Mouse (Mus musculus): Measurements from ENCODE around the gene Grip1. TPM values are rescaled to one million over a fixed set of nuclear protein-coding genes. Genes with fewer than 3 reads are reported as not detected.

Grip1 gene
- polyA plus RNA-seq, 1 experiment = 0.08 TPM

GRCm38 (mm10) chr10:119490831-119491230 is 37.2 kb downstream of the Grip1 start:
- H3K27me3 ChIP-seq (ENCODE audit: control insufficient read depth, insufficient read depth, insufficient read length) = no peaks in the 10 kb centered on the region
- TF ChIP-seq MAX (IDR thresholded peaks at IDR 0.05; ENCODE audit: low read depth) = no peak
- TF ChIP-seq E2F4 (IDR thresholded peaks at IDR 0.05; ENCODE audit: insufficient read depth) = no peak
- no peak for TF ChIP-seq POLR2A (IDR thresholded peaks at IDR 0.05; ENCODE audit: insufficient read length, low read depth)
- no peak for TF ChIP-seq CEBPB (IDR thresholded peaks at IDR 0.05; ENCODE audit: insufficient read depth, poor library complexity, severe bottlenecking)
- TF ChIP-seq TCF12 (IDR thresholded peaks at IDR 0.05; ENCODE audit: insufficient read depth, poor library complexity, severe bottlenecking) = no peak
- no peak for TF ChIP-seq MYOD1 (IDR thresholded peaks at IDR 0.05; ENCODE audit: control insufficient read depth in 1 of 3, insufficient read length in 2 of 3, low read depth in 2 of 3)
- no peak for TF ChIP-seq POLR2AphosphoS2 (IDR thresholded peaks at IDR 0.05; ENCODE audit: insufficient read length, low read depth)
- TF ChIP-seq MYOG (IDR thresholded peaks at IDR 0.05; ENCODE audit: control insufficient read depth in 1 of 3, insufficient read depth in 1 of 3, insufficient read length in 2 of 3, low read depth in 2 of 3) = no peak
- no peak for TF ChIP-seq USF1 (IDR thresholded peaks at IDR 0.05; ENCODE audit: low read depth)
- TF ChIP-seq REST (IDR thresholded peaks at IDR 0.05; ENCODE audit: insufficient read depth, insufficient read length) = no peak
- no peak for TF ChIP-seq TCF3 (IDR thresholded peaks at IDR 0.05; ENCODE audit: insufficient read length, low read depth)
- TF ChIP-seq SRF (IDR thresholded peaks at IDR 0.05; ENCODE audit: control insufficient read depth, insufficient read length, low read depth) = no peak
- H3K79me2 ChIP-seq (ENCODE audit: control insufficient read depth, insufficient read depth) = no peaks in the 10 kb centered on the region
- no peak overlapping the region for H3ac ChIP-seq (ENCODE audit: control insufficient read depth, insufficient read length)
- no peak overlapping the region for H3K4me3 ChIP-seq
- no peaks in the 10 kb centered on the region for H3K36me3 ChIP-seq (ENCODE audit: control insufficient read depth, insufficient read depth)
- H3K4me2 ChIP-seq (ENCODE audit: low read depth) = no peak overlapping the region

- H3K4me3 ChIP-seq = no peak overlapping the region
- no peak overlapping the region for H3ac ChIP-seq (ENCODE audit: control insufficient read depth, insufficient read length)
- TF ChIP-seq SRF (IDR thresholded peaks at IDR 0.05; ENCODE audit: control insufficient read depth, insufficient read length, low read depth) = no peak
- no peak for TF ChIP-seq USF1 (IDR thresholded peaks at IDR 0.05; ENCODE audit: low read depth)
- TF ChIP-seq CEBPB (IDR thresholded peaks at IDR 0.05; ENCODE audit: insufficient read depth, poor library complexity, severe bottlenecking) = no peak
- TF ChIP-seq POLR2A (IDR thresholded peaks at IDR 0.05; ENCODE audit: insufficient read length, low read depth) = no peak
- no peak for TF ChIP-seq E2F4 (IDR thresholded peaks at IDR 0.05; ENCODE audit: insufficient read depth)
- TF ChIP-seq MAX (IDR thresholded peaks at IDR 0.05; ENCODE audit: low read depth) = no peak
- no peak for TF ChIP-seq TCF3 (IDR thresholded peaks at IDR 0.05; ENCODE audit: insufficient read length, low read depth)
- TF ChIP-seq POLR2AphosphoS2 (IDR thresholded peaks at IDR 0.05; ENCODE audit: insufficient read length, low read depth) = no peak
- TF ChIP-seq REST (IDR thresholded peaks at IDR 0.05; ENCODE audit: insufficient read depth, insufficient read length) = no peak
- TF ChIP-seq MYOD1 (IDR thresholded peaks at IDR 0.05; ENCODE audit: control insufficient read depth in 1 of 3, insufficient read length in 2 of 3, low read depth in 2 of 3) = no peak
- no peak for TF ChIP-seq TCF12 (IDR thresholded peaks at IDR 0.05; ENCODE audit: insufficient read depth, poor library complexity, severe bottlenecking)
- TF ChIP-seq MYOG (IDR thresholded peaks at IDR 0.05; ENCODE audit: control insufficient read depth in 1 of 3, insufficient read depth in 1 of 3, insufficient read length in 2 of 3, low read depth in 2 of 3) = no peak
- no peaks in the 10 kb centered on the region for H3K79me2 ChIP-seq (ENCODE audit: control insufficient read depth, insufficient read depth)
- no peaks in the 10 kb centered on the region for H3K27me3 ChIP-seq (ENCODE audit: control insufficient read depth, insufficient read depth, insufficient read length)
- H3K36me3 ChIP-seq (ENCODE audit: control insufficient read depth, insufficient read depth) = no peaks in the 10 kb centered on the region
- no peak overlapping the region for H3K4me2 ChIP-seq (ENCODE audit: low read depth)
Measured at GRCm38 (mm10) chr10:119495317-119495716, 41.7 kb downstream of the Grip1 start.

- no peak overlapping the region for H3K4me2 ChIP-seq (ENCODE audit: low read depth)
- H3K36me3 ChIP-seq (ENCODE audit: control insufficient read depth, insufficient read depth) = no peaks in the 10 kb centered on the region
- no peak overlapping the region for H3ac ChIP-seq (ENCODE audit: control insufficient read depth, insufficient read length)
- TF ChIP-seq POLR2A (IDR thresholded peaks at IDR 0.05; ENCODE audit: insufficient read length, low read depth) (no peak), MAX (IDR thresholded peaks at IDR 0.05; ENCODE audit: low read depth) (no peak), CEBPB (IDR thresholded peaks at IDR 0.05; ENCODE audit: insufficient read depth, poor library complexity, severe bottlenecking) (no peak), USF1 (IDR thresholded peaks at IDR 0.05; ENCODE audit: low read depth) (no peak), POLR2AphosphoS2 (IDR thresholded peaks at IDR 0.05; ENCODE audit: insufficient read length, low read depth) (no peak), TCF12 (IDR thresholded peaks at IDR 0.05; ENCODE audit: insufficient read depth, poor library complexity, severe bottlenecking) (no peak), E2F4 (IDR thresholded peaks at IDR 0.05; ENCODE audit: insufficient read depth) (no peak), SRF (IDR thresholded peaks at IDR 0.05; ENCODE audit: control insufficient read depth, insufficient read length, low read depth) (no peak), MYOD1 (IDR thresholded peaks at IDR 0.05; ENCODE audit: control insufficient read depth in 1 of 3, insufficient read length in 2 of 3, low read depth in 2 of 3) (peak in 1 of 3 experiments; percentile 46), MYOG (IDR thresholded peaks at IDR 0.05; ENCODE audit: control insufficient read depth in 1 of 3, insufficient read depth in 1 of 3, insufficient read length in 2 of 3, low read depth in 2 of 3) (peak in 1 of 3 experiments; percentile 63), TCF3 (IDR thresholded peaks at IDR 0.05; ENCODE audit: insufficient read length, low read depth) (no peak)
- H3K79me2 ChIP-seq (ENCODE audit: control insufficient read depth, insufficient read depth) = no peaks in the 10 kb centered on the region
- no peaks in the 10 kb centered on the region for H3K27me3 ChIP-seq (ENCODE audit: control insufficient read depth, insufficient read depth, insufficient read length)
- H3K4me3 ChIP-seq = no peak overlapping the region
Measured at GRCm38 (mm10) chr10:119496221-119496620, 42.6 kb downstream of the Grip1 start.

- TF ChIP-seq MAX (IDR thresholded peaks at IDR 0.05; ENCODE audit: low read depth) (no peak), POLR2AphosphoS2 (IDR thresholded peaks at IDR 0.05; ENCODE audit: insufficient read length, low read depth) (no peak), MYOD1 (IDR thresholded peaks at IDR 0.05; ENCODE audit: control insufficient read depth in 1 of 3, insufficient read length in 2 of 3, low read depth in 2 of 3) (no peak), SRF (IDR thresholded peaks at IDR 0.05; ENCODE audit: control insufficient read depth, insufficient read length, low read depth) (no peak), CEBPB (IDR thresholded peaks at IDR 0.05; ENCODE audit: insufficient read depth, poor library complexity, severe bottlenecking) (no peak), POLR2A (IDR thresholded peaks at IDR 0.05; ENCODE audit: insufficient read length, low read depth) (no peak), USF1 (IDR thresholded peaks at IDR 0.05; ENCODE audit: low read depth) (no peak), E2F4 (IDR thresholded peaks at IDR 0.05; ENCODE audit: insufficient read depth) (no peak), TCF3 (IDR thresholded peaks at IDR 0.05; ENCODE audit: insufficient read length, low read depth) (no peak), MYOG (IDR thresholded peaks at IDR 0.05; ENCODE audit: control insufficient read depth in 1 of 3, insufficient read depth in 1 of 3, insufficient read length in 2 of 3, low read depth in 2 of 3) (no peak), REST (IDR thresholded peaks at IDR 0.05; ENCODE audit: insufficient read depth, insufficient read length) (no peak)
- H3K4me2 ChIP-seq (ENCODE audit: low read depth) = no peak overlapping the region
- no peak overlapping the region for H3ac ChIP-seq (ENCODE audit: control insufficient read depth, insufficient read length)
- no peaks in the 10 kb centered on the region for H3K36me3 ChIP-seq (ENCODE audit: control insufficient read depth, insufficient read depth)
- no peaks in the 10 kb centered on the region for H3K79me2 ChIP-seq (ENCODE audit: control insufficient read depth, insufficient read depth)
- H3K4me3 ChIP-seq = no peak overlapping the region
- no peaks in the 10 kb centered on the region for H3K27me3 ChIP-seq (ENCODE audit: control insufficient read depth, insufficient read depth, insufficient read length)
Measured at GRCm38 (mm10) chr10:119521686-119522085, 68.1 kb downstream of the Grip1 start.

Measured in myocyte (in vitro differentiated cells).